Mouse (Mus musculus) midbrain, embryonic 16.5 days (tissue): Measurements from ENCODE around the gene Gfer. TPM values are rescaled to one million over a fixed set of nuclear protein-coding genes. Genes with fewer than 3 reads are reported as not detected.

Experiments
- ATAC-seq: fragments of 200-750 bp; cut with Nextera tagmentation; 2 replicates; pipeline ENCODE4 v1.8.0; 2017; ENCODE audit warnings: moderate TSS enrichment
- H3K27ac ChIP-seq: fragments of 300-500 bp; sonication (generic); 2 replicates; pipeline ENCODE4 v1.5.1; 2014; ENCODE audit warnings: mild to moderate bottlenecking, low read length, mixed read lengths
- H3K27me3 ChIP-seq: fragments of 300-500 bp; sonication (generic); 2 replicates; pipeline ENCODE4 v1.6.1; 2014; ENCODE audit warnings: low read depth, low read length, mixed read lengths; ENCODE audit not compliant: control insufficient read depth, insufficient read depth
- H3K36me3 ChIP-seq: fragments of 300-500 bp; sonication (generic); 2 replicates; pipeline ENCODE4 v1.6.1; 2014; ENCODE audit warnings: mild to moderate bottlenecking, low read length, moderate library complexity, mixed read lengths; ENCODE audit not compliant: control insufficient read depth, insufficient read depth
- H3K4me1 ChIP-seq: fragments of 300-500 bp; sonication (generic); 2 replicates; pipeline ENCODE4 v1.6.1; 2014; ENCODE audit warnings: mild to moderate bottlenecking, low read length, mixed read lengths; ENCODE audit not compliant: control insufficient read depth, insufficient read depth
- H3K4me2 ChIP-seq: fragments of 300-500 bp; sonication (generic); 2 replicates; pipeline ENCODE4 v1.6.1; 2014; ENCODE audit warnings: mild to moderate bottlenecking, low read length, mixed read lengths
- H3K4me3 ChIP-seq: fragments of 300-500 bp; sonication (generic); 2 replicates; pipeline ENCODE4 v1.5.1; 2014; ENCODE audit warnings: low read depth, mild to moderate bottlenecking, low read length, moderate library complexity, mixed read lengths
- H3K9ac ChIP-seq: fragments of 300-500 bp; sonication (generic); 2 replicates; pipeline ENCODE4 v1.6.1; 2014; ENCODE audit warnings: low read depth, low read length, mixed read lengths
- H3K9me3 ChIP-seq: fragments of 300-500 bp; sonication (generic); replicated peaks from 2 replicates; pipeline ENCODE4 v1.6.1; 2014; ENCODE audit warnings: mild to moderate bottlenecking, low read length, mixed read lengths; ENCODE audit not compliant: control insufficient read depth, poor library complexity, severe bottlenecking
- WGBS: fragments of 180-500 bp; shearing (Covaris S2); extraction: QIAGEN DNeasy Blood & Tissue Kit; methylation state at CpG from one replicate; pipeline ENCODE4 v1.1.7; 2014; 5-methylcytosine and 5-hydroxymethylcytosine counted together
- polyA plus RNA-seq: library from polyadenylated mRNA; unstranded; fragments of >200 nt; fragmentation: Nextera tagmentation; extraction: Ambion mirVana; gene quantifications from 2 replicates; pipeline ENCODE4 v1.2.1, GENCODE M21; 2015

Gfer gene
- polyA plus RNA-seq, 1 experiment from 2014 or later: 33.7 TPM

DNA sequence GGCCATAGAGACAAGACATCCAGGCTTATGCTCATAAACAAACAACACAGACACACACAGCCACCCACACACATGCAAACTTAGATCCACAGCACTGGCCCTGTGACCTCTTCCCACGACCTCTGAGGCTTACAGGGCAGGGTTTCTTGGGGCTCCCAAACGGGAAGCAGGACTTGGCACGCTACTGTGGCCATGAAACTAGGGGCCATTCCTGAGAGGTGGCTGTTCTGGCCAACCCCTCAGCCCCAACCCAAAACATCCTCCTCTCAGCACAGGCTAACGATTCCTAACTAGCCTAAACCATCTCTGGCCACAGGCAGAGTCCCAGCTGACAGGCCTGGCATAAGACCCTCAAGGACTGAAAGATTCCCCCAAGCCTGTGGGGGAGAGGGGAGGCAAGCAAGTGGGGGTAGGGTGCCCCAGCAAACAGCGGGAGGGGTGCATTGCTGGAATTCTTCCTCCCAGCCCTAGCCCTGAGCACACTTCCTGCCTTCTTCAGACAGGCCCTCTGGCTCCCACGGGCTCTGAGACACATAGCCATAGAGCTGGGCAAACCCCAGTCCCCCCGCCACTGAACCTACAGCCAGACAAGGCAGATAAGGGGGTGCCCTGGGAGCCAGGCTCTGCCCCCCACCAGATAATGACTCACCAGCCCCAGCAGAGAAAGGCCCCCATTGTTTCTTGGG, 51.8 kb downstream of the Gfer start:
- Histone ChIP-seq H3K27ac (peak overlapping the region; percentile 36), H3K9ac (0 out of 2 replicates have a peak overlapping the region, but pooled peaks have one; percentile 7), H3K4me3 (no peak overlapping the region), H3K9me3 (no peaks in the 10 kb centered on the region), H3K4me2 (no peak overlapping the region), H3K27me3 (no peaks in the 10 kb centered on the region), H3K36me3 (0 out of 2 replicates have a peak, but pooled peaks cover 6% of the 10 kb centered on the region), H3K4me1 (no peaks in the 10 kb centered on the region; the same call in 1 of the 2 replicates)
- 49% methylated on average over 6 of the region's 7 CpGs for WGBS
- ATAC-seq: no peak

Other genes starting within 250 kb of the Gfer start
- 46.4 and 50.2 TPM in 2 replicates for gene E4f1, start 225.8 kb downstream of the Gfer start, polyA plus RNA-seq
- gene Pgp, start 225.8 kb downstream of the Gfer start, polyA plus RNA-seq: 64.2 and 70.2 TPM in 2 replicates
- gene Bricd5, start 222.3 kb downstream of the Gfer start, polyA plus RNA-seq: 0.40 TPM in 1 of 2 replicates, not detected in the other
- 36.5 and 37.2 TPM in 2 replicates for gene Mlst8, start 217.1 kb downstream of the Gfer start, polyA plus RNA-seq
- 43.6 and 45.7 TPM in 2 replicates for gene Caskin1, start 207.6 kb downstream of the Gfer start, polyA plus RNA-seq
- gene Traf7, start 168.2 kb downstream of the Gfer start, polyA plus RNA-seq: 103 and 104 TPM in 2 replicates
- 9.1 and 14.7 TPM in 2 replicates for gene Rab26, start 161.9 kb downstream of the Gfer start, polyA plus RNA-seq
- gene Pkd1, start 146.3 kb downstream of the Gfer start, polyA plus RNA-seq: 20.1 and 22.4 TPM in 2 replicates
- 72.4 and 85.0 TPM in 2 replicates for gene Tsc2, start 63.5 kb downstream of the Gfer start, polyA plus RNA-seq
- 9.8 and 10.0 TPM in 2 replicates for gene Nthl1, start 63.5 kb downstream of the Gfer start, polyA plus RNA-seq
- 43.3 and 43.7 TPM in 2 replicates for gene Slc9a3r2, start 45.8 kb downstream of the Gfer start, polyA plus RNA-seq
- gene Npw, start 37.7 kb downstream of the Gfer start, polyA plus RNA-seq: 0.36 and 0.90 TPM in 2 replicates
- gene Zfp598, start 26.5 kb downstream of the Gfer start, polyA plus RNA-seq: 19.7 and 20.3 TPM in 2 replicates
- 266 and 303 TPM in 2 replicates for gene Syngr3, start 6.2 kb downstream of the Gfer start, polyA plus RNA-seq
- gene Noxo1, start 78 bp upstream of the Gfer start, polyA plus RNA-seq: 1.9 and 2.2 TPM in 2 replicates
- 61.8 and 69.2 TPM in 2 replicates for gene Tbl3, start 11.5 kb upstream of the Gfer start, polyA plus RNA-seq
- 0.28 TPM in 1 of 2 replicates, not detected in the other for gene Rnf151, start 21.9 kb upstream of the Gfer start, polyA plus RNA-seq
- 657 and 682 TPM in 2 replicates for gene Rps2, start 22.0 kb upstream of the Gfer start, polyA plus RNA-seq
- 264 and 289 TPM in 2 replicates for gene Ndufb10, start 28.3 kb upstream of the Gfer start, polyA plus RNA-seq
- gene Rpl3l, start 31.7 kb upstream of the Gfer start, polyA plus RNA-seq: not detected in 2 replicates
- gene Msrb1, start 40.5 kb upstream of the Gfer start, polyA plus RNA-seq: 14.9 and 17.5 TPM in 2 replicates
- not detected in 2 replicates for gene Hs3st6, start 56.8 kb upstream of the Gfer start, polyA plus RNA-seq
- not detected in 2 replicates for gene Meiob, start 108.1 kb upstream of the Gfer start, polyA plus RNA-seq
- gene Hagh, start 144.0 kb upstream of the Gfer start, polyA plus RNA-seq: 62.9 and 72.2 TPM in 2 replicates
- gene Fahd1, start 154.2 kb upstream of the Gfer start, polyA plus RNA-seq: 19.6 and 20.2 TPM in 2 replicates
- gene Igfals, start 169.8 kb upstream of the Gfer start, polyA plus RNA-seq: not detected in 2 replicates
- 54.3 and 54.7 TPM in 2 replicates for gene Nubp2, start 190.2 kb upstream of the Gfer start, polyA plus RNA-seq
- 85.8 and 90.5 TPM in 2 replicates for gene Spsb3, start 190.5 kb upstream of the Gfer start, polyA plus RNA-seq
- 28.6 and 28.8 TPM in 2 replicates for gene Eme2, start 198.9 kb upstream of the Gfer start, polyA plus RNA-seq
- gene Mrps34, start 199.0 kb upstream of the Gfer start, polyA plus RNA-seq: 72.9 and 77.2 TPM in 2 replicates
- 79.7 and 88.6 TPM in 2 replicates for gene Nme3, start 200.3 kb upstream of the Gfer start, polyA plus RNA-seq
- 100 and 104 TPM in 2 replicates for gene Mapk8ip3, start 240.8 kb upstream of the Gfer start, polyA plus RNA-seq